Mouse (Mus musculus): ENCODE results near the gene Serinc4. TPM values are rescaled to one million over a fixed set of nuclear protein-coding genes. Genes with fewer than 3 reads are reported as not detected.

Gene Serinc4
- total RNA-seq, 2 experiments from 2014 or later = 0.26 TPM; not detected in 1

- ATAC-seq (replicated peaks; ENCODE audit: poor library complexity, severe bottlenecking) = peak; percentile 81
Measured at GRCm38 (mm10) chr2:121448739-121449535, 7.6 kb downstream of the Serinc4 start, which contains the start of gene Serf2. TSS of gene Serf2 (plus strand) at chr2:121449195.

- no peak for ATAC-seq (replicated peaks; ENCODE audit: poor library complexity, severe bottlenecking)
Measured at GRCm38 (mm10) chr2:121448136-121448535, 8.4 kb downstream of the Serinc4 start.

GRCm38 (mm10) chr2:121447006-121447405 lies 9.6 kb downstream of the Serinc4 start:
- no peak for ATAC-seq (replicated peaks; ENCODE audit: poor library complexity, severe bottlenecking)

GRCm38 (mm10) chr2:121446506-121446905 lies 10.1 kb downstream of the Serinc4 start:
- ATAC-seq (replicated peaks; ENCODE audit: poor library complexity, severe bottlenecking) = no peak

- no peak for ATAC-seq (replicated peaks; ENCODE audit: poor library complexity, severe bottlenecking)
Measured at GRCm38 (mm10) chr2:121445117-121445516, 11.5 kb downstream of the Serinc4 start.

GRCm38 (mm10) chr2:121444178-121444577 lies 12.4 kb downstream of the Serinc4 start, which contains the start of gene Ell3:
TSS of gene Ell3 (minus strand) at chr2:121444278.
- no peak for ATAC-seq (replicated peaks; ENCODE audit: poor library complexity, severe bottlenecking)

GRCm38 (mm10) chr2:121443068-121443349 lies 13.6 kb downstream of the Serinc4 start:
- no peak for ATAC-seq (replicated peaks; ENCODE audit: poor library complexity, severe bottlenecking)

- peak; percentile 76 for ATAC-seq (replicated peaks; ENCODE audit: poor library complexity, severe bottlenecking)
Measured at GRCm38 (mm10) chr2:121442259-121443067, 14.1 kb downstream of the Serinc4 start.

- peak; percentile 9; the same call in 1 of the 2 replicates for ATAC-seq (replicated peaks; ENCODE audit: poor library complexity, severe bottlenecking)
Measured at GRCm38 (mm10) chr2:121441800-121442199, 14.8 kb downstream of the Serinc4 start.

- no peak for ATAC-seq (replicated peaks; ENCODE audit: poor library complexity, severe bottlenecking)
Measured at GRCm38 (mm10) chr2:121440834-121441605, 15.6 kb downstream of the Serinc4 start.

- ATAC-seq (replicated peaks; ENCODE audit: poor library complexity, severe bottlenecking) = no peak
Measured at GRCm38 (mm10) chr2:121439746-121440145, 16.8 kb downstream of the Serinc4 start.

- peak; percentile 55; the same call in 1 of the 2 replicates for ATAC-seq (replicated peaks; ENCODE audit: poor library complexity, severe bottlenecking)
Measured at GRCm38 (mm10) chr2:121434854-121435253, 21.7 kb downstream of the Serinc4 start.

GRCm38 (mm10) chr2:121425890-121426289 lies 30.7 kb downstream of the Serinc4 start:
- no peak for ATAC-seq (replicated peaks; ENCODE audit: poor library complexity, severe bottlenecking)

GRCm38 (mm10) chr2:121423166-121423565 lies 33.4 kb downstream of the Serinc4 start:
- no peak for ATAC-seq (replicated peaks; ENCODE audit: poor library complexity, severe bottlenecking)

- no peak for ATAC-seq (replicated peaks; ENCODE audit: poor library complexity, severe bottlenecking)
Measured at GRCm38 (mm10) chr2:121418476-121418875, 38.1 kb downstream of the Serinc4 start.

- no peak for ATAC-seq (replicated peaks; ENCODE audit: poor library complexity, severe bottlenecking)
Measured at GRCm38 (mm10) chr2:121416356-121416755, 40.2 kb downstream of the Serinc4 start.

GRCm38 (mm10) chr2:121415591-121415990 lies 41.0 kb downstream of the Serinc4 start:
- ATAC-seq (replicated peaks; ENCODE audit: poor library complexity, severe bottlenecking) = no peak

GRCm38 (mm10) chr2:121415103-121415502 lies 41.5 kb downstream of the Serinc4 start:
- ATAC-seq (replicated peaks; ENCODE audit: poor library complexity, severe bottlenecking) = no peak

- peak; percentile 23 for ATAC-seq (replicated peaks; ENCODE audit: poor library complexity, severe bottlenecking)
Measured at GRCm38 (mm10) chr2:121414139-121414685, 42.4 kb downstream of the Serinc4 start.

GRCm38 (mm10) chr2:121413387-121414042 lies 43.1 kb downstream of the Serinc4 start, which contains the start of the genes Pdia3 and Catsper2:
TSS of gene Pdia3 (plus strand) at chr2:121413775.
TSS of gene Catsper2 (minus strand) at chr2:121413792.
- ATAC-seq (replicated peaks; ENCODE audit: poor library complexity, severe bottlenecking) = peak; percentile 88

All from granulocyte monocyte progenitor cell, adult 5-6 weeks (primary cell).